Mouse (Mus musculus) layer of hippocampus, adult 18-20 months (tissue): ENCODE measurements at regions not wholly inside any gene's neighbourhood (a gene's known extent, or its start where the extent isn't known, plus 50 kb on each side); places are given as distances from the start of the nearest gene placed in this dataset.

Experiments
- DNase-seq, 2 experiments: peaks; one replicate each; pipeline ENCODE4 v3.0.0; 2022; ENCODE audit warnings: low spot score in 2 of 2

- DNase-seq = peak; percentile 16 to 39
Measured at GRCm38 (mm10) chr4:82092296-82093230, 613.0 kb downstream of the Nfib start.

GRCm38 (mm10) chr4:82089657-82090056, 615.9 kb downstream of the Nfib start:
- DNase-seq = no peak

- DNase-seq = no peak
Measured at GRCm38 (mm10) chr4:82083519-82083918, 622.0 kb downstream of the Nfib start.

GRCm38 (mm10) chr4:82068050-82068449, 625.4 kb upstream of the Mpdz start:
- DNase-seq = no peak

GRCm38 (mm10) chr4:82065641-82066358, 623.2 kb upstream of the Mpdz start:
- DNase-seq = no peak

GRCm38 (mm10) chr4:82062726-82063125, 620.1 kb upstream of the Mpdz start:
- no peak for DNase-seq

- no peak for DNase-seq
Measured at GRCm38 (mm10) chr4:82056671-82057070, 614.1 kb upstream of the Mpdz start.

GRCm38 (mm10) chr4:82048171-82048570, 605.6 kb upstream of the Mpdz start:
- no peak for DNase-seq

- no peak for DNase-seq
Measured at GRCm38 (mm10) chr4:82037473-82037872, 594.9 kb upstream of the Mpdz start.

GRCm38 (mm10) chr4:82035074-82035703, 592.6 kb upstream of the Mpdz start:
- DNase-seq = no peak

GRCm38 (mm10) chr4:82029237-82029636, 586.6 kb upstream of the Mpdz start:
- peak in 1 of 2 experiments; percentile 36 for DNase-seq

- peak in 1 of 2 experiments; percentile 45 for DNase-seq
Measured at GRCm38 (mm10) chr4:82027447-82027881, 584.8 kb upstream of the Mpdz start.

- DNase-seq = no peak
Measured at GRCm38 (mm10) chr4:82001406-82001732, 558.8 kb upstream of the Mpdz start.

- peak in 1 of 2 experiments; percentile 10 for DNase-seq
Measured at GRCm38 (mm10) chr4:82000590-82001405, 558.2 kb upstream of the Mpdz start.

- peak in 1 of 2 experiments; percentile 21 for DNase-seq
Measured at GRCm38 (mm10) chr4:81999654-82000314, 557.2 kb upstream of the Mpdz start.

- DNase-seq = no peak
Measured at GRCm38 (mm10) chr4:81999093-81999492, 556.5 kb upstream of the Mpdz start.

GRCm38 (mm10) chr4:81996445-81996844, 553.8 kb upstream of the Mpdz start:
- DNase-seq = no peak

GRCm38 (mm10) chr4:81995243-81995642, 552.6 kb upstream of the Mpdz start:
- DNase-seq = no peak

GRCm38 (mm10) chr4:81988796-81989195, 546.2 kb upstream of the Mpdz start:
- no peak for DNase-seq

GRCm38 (mm10) chr4:81986616-81987015, 544.0 kb upstream of the Mpdz start:
- no peak for DNase-seq
